Mouse (Mus musculus) spleen, embryonic (tissue): ENCODE results near the gene Gtsf1.

Source experiments
- CTCF ChIA-PET: fragments of 350-600 bp; sonication (Branson Sonifier 250); formaldehyde crosslinking; loops from one replicate; lab custom pipeline; 2022; lab: Charles Lee

Gene Gtsf1

DNA sequence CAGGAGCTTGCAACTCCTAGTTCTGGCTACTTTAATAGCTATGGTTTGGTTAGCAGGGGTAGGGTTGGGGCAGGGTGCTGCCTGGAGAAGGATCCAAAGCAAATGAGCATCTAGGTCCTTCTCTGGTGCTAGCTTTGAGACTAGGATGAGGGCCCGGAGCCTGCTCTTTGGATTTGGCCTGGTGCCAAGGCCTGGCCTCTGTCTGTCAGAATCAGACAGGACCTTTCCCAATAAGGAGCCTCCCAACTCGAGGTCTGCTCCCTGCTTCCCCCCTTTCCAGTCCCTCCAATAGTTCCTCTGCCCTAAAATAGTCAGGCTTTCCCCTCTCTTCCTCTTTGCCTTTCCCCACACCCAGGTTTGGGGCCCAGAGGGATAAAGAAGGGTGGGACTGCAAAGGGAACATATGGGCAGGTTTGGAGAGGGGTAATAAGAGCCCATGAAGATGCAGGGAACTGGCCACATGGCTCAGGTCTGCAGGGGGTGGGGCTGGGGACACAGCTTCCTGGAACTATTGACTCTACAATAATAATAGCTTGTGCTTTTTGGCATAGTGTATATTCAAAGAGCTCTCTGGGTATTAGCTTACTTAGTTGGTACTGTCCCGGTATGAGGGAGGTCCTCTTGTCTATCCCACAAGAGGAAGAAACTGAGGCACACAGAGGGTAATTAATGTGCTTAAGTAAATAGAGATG is 51.5 kb downstream of the Gtsf1 start:
- CTCF ChIA-PET, result no interaction called here

DNA sequence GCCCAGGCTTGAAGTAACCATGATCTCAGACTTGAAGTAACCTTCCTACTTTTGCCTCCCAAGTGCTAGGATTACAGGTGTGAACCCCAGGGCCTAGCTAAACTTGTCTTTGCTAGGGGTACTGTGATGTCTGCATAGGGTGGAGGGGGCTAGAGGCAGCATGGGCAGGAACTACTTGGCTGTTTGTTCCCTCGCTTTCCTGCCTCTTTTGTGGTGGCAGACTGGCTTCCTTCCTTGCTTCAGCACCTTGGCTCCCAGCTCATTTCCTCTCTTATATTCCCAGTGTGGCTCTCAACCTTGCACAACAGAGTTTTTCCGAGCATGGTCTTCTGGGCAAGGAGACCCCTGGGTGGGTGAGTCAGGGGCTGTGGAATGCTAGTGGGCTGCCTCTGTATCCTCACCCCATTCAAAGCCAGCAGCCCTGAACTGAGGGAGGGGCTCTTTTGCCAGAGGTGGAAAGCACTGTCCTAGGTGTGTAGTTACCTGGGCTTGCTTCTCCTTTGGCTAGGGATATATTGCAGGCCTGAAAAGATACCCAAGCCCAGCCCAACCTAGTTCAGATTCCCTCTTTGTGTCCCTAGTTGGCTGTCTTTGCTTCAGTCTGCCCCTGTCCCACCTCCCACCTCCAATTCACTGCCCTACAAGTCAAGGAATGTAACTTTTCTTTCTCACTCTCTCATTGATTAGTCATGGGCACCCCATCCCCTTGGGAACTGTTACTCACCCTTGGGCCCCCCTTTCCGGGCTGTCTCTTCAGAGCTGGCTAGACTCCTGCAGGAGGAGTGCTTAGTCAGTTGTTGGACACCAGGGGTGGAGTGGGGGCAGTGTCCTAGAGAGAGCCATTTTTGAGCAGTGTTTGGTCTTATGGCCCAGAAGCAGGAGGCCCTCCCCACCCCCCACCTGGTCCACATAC is 52.3 kb downstream of the Gtsf1 start:
- CTCF ChIA-PET, result no interaction called here

DNA sequence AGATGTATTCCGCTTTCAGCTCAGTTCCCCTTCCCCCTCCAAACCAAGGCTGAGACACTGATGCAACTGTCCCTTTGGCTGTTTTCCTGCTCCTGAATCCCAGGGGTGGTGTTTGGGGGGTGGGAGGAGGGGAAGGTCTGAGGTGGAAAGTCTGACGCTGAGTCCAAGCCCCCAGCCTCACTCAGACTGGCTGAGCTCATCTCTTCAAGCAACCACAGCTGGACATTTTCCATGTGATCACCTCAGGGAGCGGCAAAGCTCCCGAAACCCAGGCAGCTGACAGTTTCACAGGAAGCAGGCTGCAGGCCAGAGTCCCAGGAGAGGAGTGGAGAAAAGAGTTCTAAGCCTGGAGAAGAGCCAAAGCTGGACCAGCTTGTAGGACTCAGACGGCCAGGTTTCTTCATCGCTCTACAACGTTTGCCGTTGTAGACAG is 53.4 kb downstream of the Gtsf1 start:
- CTCF ChIA-PET, result no interaction called here

DNA sequence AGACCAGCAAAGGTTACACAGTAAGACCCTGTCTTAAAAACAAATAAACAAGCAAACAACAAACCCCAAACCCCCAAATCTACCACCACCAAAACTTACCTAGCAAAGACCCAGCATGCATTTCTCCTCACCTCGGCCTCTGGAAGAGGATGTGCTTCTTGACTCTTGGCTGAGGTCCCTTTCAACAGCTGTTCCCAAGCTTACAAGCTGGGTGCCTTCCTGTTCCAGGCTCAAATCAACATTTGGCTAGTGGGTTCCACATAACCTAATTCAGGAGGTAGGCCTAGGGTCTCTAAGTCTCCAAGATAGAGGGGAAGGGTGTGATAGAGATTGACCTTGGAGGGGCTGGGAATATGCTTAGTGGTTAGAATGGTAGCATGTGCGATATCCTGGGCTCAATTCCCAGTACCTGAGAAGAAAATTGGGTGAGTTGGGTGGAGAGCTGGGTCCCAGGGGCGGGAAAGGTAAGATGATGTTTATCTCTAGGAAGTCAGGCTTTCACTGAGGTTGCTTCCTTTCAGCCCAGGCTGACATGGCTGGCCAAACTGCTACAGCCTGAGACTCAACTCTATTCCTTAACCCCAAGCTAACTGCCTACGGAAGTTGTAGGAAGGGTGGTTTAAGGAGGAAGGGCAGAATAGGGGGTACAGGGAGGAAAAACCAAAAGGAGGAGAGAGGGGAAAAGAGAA is 55.0 kb downstream of the Gtsf1 start:
- CTCF ChIA-PET, result no interaction called here

DNA sequence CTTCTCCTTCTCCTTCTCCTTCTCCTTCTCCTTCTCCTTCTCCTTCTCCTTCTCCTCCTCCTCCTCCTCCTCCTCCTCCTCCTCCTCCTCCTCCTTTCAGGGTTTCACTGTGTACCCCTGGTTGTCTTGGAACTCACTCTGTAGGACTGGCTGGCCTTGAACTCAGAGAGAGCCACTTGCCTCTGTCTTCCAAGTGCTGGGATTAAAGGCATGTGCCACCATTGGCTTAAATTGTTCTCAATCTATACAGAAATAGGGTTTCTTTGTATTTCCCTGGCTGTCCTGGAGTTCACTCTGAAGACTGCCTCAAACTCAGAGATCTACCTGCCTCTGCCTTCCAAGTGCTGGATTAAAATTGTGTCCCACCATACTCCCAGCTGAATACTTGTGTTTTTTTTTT is 57.8 kb downstream of the Gtsf1 start:
- CTCF ChIA-PET, result no interaction called here

DNA sequence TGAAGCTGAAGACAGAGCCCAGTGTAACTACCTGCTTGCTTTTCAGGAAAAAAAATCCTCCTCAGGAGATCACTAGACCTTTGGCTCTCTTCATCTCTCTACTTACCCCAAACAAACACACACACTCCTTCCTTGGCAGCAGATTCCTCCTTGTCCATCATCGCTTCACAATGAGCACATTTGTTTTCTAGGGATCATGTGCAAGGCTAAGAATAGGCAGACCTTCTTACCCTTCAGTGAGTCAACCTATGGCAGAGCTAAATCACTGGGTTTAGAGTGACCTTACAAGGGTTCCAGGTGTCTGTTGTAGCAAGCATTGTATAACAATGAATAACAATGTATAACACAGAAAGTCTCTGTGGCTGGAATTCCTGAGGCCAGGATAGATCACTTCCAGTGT is 58.5 kb downstream of the Gtsf1 start:
- CTCF ChIA-PET, result no interaction called here

DNA sequence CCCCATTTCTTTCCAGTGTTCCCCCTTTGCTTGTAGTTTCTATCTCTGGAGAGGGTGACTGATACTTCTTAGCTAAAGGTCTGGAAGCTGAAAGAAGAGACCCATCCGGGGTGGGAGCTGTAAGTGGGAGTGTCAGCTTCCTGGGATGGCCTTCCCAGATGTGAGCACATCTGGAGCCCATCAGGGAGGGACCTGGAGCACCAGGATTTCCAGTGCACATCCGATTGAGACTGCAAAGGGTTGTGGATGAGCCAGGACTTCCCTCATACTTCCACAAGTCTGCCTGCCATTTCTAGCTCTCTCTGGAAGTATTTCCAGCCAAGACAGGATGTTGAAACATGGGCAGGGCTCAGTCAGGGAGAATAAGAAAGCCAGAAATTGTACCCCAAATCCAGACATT is 59.1 kb downstream of the Gtsf1 start:
- CTCF ChIA-PET, result no interaction called here

DNA sequence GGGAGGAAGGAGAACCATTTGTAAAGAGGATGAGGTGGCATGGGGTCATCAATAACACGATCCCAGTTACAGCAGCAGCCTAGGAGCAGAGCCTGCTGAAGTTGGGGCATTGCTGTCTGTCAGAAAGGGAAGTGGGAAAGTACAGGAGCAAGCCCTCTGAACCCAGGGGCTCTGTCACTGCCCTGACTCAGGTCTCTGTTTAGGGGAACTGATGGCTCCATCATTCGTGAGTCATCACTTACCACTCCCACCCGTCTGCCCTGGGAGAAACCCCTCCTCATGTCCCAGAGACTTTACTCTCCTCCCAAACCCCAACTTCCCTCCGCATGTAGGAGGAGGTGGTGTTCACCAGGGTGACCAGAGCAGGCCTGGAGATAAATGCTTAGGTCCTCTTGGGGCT is 59.8 kb downstream of the Gtsf1 start:
- CTCF ChIA-PET, result no interaction called here

DNA sequence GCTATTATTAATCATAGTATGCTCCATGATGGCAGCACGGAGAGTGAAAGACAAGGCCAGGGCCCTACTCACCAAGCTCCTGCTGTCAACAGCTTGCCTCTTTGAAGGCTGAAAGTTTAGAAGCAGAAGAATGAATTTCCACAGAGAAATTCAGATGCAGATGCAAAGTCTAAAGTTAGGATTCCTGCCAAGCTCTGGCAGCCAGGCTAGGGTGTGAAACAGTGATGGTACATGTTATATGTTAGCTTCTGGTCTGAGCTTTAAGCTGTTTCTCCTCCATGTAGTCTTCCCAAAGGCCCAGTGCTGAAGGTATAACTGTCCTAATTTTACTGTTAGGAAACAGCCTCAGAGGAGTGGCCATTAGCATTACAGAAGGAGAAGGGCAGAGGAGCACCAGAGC is 61.1 kb downstream of the Gtsf1 start:
- CTCF ChIA-PET, result interaction anchor here (0.6 kb wide), 1 partner anchor 263 kb away, joined by 8 read pairs; no protein-coding TSS in a partner anchor

DNA sequence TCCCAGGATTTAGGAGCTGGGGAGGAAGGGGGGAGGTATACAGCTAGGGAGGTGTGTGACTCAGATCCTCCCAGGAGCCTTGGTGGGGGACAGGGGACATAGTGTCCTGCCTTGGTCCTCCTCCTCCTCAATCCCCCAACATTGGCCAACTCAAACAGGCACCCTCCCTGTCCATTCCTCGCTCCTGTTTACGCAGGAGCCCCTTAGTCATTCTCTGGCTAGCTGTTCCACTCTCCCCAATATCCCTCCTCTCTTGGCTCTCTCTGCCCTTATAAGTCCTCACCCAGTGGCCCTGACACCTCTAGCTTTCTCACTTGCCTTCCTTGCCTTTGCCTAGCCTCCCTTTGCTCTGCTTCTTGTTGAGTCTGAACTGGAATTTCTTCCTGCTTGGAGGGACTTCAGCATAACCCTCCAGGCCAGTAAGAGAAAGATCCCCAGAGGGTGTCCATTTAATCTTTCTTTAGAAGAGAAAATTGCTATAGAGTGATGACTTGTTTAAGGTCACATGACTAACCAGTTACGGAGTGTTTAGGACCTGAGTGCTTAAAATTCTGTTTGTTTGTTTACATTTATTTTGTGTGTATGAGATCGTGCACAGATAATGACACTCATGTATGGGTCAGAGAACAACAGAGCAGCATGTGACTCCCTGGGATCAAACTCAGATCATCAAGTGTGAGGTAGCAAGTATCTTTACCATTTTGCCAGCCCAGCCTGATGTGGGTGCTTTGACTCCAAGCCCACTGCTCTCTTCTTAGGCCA is 61.9 kb downstream of the Gtsf1 start:
- CTCF ChIA-PET, result interaction anchor here (0.6 kb wide), 1 partner anchor 263 kb away, joined by 8 read pairs; no protein-coding TSS in a partner anchor

DNA sequence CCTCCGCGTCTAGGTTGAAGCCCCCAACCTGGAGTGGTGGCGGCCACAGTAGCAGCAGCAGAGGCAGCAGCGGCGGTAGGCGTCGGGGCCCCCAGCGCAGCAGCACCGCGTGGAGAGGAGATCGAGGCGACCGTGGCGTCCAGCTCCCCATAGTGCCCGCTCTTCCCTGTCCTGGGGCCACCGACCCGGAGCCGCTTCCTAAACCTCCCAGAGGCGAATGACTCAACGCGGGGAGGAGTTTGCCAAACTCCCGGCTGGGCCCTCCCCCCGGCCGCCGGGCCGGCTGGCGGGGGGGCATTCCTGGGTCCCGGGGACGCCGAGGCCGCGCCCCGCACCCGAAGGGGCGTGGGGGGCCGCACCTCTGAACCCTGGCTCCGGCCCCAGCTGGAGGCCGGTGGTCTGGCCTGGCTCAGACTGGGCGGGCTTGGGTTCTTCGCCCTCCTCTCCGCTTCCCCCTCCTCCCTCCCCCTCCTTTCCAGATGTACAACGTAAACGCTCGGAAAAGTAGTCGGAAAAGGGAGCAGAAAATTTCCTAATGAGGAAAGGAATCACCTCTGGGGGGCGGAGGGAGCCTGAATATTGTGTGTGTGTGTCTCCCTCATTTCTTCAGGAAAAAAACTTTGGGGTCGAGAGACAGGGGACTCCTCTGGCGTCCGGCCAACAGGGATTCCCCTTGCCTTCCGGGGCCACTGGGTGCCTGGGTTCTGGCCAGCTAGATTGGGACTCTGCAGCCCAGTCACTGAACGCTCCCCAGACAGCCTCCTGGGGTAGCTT is 63.7 kb downstream of the Gtsf1 start, which contains the start of gene Itga5:
TSS of gene Itga5 (minus strand) at position 388 of the 774 bp plus-strand sequence.
- CTCF ChIA-PET, result interaction anchor here (0.9 kb wide), 1 partner anchor 46 kb away, joined by 3 read pairs; no protein-coding TSS in a partner anchor

DNA sequence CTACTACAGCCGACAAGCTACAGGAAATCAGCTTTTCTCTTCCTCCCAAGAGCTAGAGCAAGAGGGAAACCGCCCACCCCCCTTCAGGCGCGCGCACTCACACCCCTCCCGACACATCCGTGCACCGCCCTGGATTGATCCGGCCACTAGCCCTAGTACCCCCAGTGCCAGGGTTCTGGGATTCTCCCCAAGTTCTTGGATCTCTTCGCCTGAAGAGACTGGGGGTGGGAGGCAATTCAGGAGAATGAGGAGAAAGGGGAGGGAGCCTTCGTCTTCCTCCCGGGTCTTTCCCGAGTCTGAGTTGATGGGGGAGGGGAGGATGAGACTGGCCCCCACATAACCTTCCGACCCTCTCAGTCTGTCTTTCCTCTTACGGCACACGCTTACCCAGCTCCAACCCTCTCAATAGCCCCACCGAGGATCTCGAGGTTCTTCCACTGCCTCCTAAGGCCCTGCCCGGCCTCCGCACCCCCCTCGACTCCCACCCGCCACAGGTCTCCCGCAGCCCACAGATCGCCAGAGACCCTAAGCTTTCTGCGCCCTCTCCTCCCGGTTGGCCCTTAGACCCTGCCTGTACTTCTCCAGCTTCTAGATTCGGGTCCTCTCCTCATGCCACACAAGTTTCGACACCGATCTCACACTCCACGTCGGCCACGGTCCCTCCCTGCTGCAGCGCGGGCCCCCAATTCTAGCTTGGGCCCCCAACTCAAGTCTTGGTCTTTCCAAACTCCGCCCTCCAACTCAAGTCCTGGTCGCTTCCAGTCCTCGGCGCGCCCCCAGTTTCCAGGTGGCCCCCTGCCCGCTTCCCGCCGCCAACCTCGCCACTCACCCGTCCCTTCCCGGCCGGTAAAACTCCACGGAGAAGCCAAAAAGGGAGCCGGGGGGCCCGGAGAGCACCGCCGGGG is 64.5 kb downstream of the Gtsf1 start:
- CTCF ChIA-PET, result interaction anchor here (0.9 kb wide), 1 partner anchor 45 kb away, joined by 3 read pairs; no protein-coding TSS in a partner anchor

DNA sequence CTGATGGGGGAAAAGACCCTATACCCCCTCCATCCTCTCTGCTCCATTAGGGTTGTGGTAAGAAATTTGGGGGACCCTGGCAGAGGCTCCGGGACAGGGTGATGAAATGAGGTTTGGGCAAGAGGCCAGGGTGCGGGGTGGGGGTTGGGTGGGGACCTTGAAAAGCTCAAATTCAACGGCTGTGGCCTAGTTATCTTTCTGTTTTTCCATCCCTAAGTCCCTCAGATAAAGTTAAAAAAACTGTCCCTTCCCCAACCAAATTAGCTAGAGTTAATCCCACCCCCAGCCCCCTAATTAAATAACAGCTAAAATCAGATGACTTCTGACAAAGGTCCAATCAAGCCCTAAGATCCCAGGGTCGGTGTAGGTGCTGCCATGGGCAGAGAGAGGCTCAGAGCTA is 65.5 kb downstream of the Gtsf1 start:
- CTCF ChIA-PET, result interaction anchor here (0.9 kb wide), 1 partner anchor 16 kb away, joined by 3 read pairs; no protein-coding TSS in a partner anchor

DNA sequence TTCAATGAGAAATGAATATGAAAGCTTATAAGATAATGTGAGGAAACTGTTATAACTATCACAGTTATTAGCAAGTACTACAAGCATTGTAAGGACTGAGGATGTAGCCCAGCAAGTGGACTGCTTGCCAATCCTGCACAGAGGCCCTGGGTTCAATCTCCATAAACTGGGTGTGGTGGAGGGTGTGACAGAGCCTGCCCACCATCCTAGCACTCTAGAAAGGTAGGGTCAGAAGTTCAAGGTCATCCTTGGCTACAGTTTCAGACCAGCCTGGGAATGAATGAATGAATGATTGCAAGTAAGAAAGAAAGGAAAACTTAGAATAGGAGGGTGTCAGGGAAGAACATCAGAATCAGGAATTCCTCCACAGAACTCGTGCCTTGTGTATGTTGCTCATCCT is 66.5 kb downstream of the Gtsf1 start:
- CTCF ChIA-PET, result no interaction called here

DNA sequence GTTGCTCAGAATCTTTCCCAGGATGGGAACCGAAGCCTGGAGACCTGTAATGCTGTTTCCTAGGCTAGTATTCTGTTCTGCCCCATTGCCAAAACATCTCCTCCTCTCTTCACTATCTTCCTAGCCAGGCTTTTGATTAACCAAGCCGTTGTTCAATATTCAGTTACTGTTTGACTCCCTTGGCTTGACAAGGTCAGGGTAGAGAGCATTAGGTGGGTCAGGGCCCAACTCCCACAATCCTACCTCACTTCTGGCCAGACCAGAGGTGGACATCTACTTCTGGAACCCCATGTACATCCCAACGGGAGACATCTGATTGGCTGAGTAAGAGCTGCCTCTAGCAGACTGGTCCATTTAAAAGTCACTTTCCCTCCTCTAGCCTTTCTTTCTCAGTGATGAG is 67.3 kb downstream of the Gtsf1 start:
- CTCF ChIA-PET, result no interaction called here

DNA sequence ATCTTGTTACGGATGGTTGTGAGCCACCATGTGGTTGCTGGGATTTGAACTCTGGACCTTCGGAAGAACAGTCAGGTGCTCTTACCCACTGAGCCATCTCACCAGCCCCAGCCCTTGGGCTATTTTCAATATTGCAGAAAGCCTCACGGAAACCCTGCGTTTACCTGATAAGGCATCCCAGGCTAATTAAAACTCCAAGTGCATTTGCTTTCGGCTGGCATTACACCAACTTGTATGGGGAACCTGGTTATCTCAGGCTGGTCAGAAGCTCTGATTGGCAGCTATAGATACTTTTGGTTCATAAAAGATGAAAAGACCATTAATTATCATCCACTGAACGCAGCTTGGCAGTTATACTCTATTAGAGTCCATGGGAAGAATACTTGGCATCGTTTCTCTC is 67.9 kb downstream of the Gtsf1 start:
- CTCF ChIA-PET, result no interaction called here

DNA sequence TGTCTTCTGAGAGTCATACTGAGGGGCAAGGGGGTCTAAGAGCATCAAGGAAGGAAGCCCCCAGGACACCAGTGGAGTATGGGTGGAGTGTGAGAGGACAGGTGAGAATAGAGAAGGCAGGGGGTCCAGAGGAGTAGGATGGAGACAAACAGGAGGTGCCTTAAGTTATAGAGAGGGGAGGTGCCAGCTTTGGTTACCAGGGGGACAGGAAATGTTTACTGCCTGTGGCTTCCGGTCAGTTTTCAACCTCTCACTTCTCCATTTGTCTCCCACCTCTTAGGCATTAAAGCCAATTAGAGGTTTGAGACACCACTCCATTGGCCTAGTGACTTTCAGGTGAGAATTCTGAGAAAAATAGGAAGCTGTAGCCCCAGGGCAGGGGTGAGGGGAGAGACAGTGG is 69.0 kb downstream of the Gtsf1 start:
- CTCF ChIA-PET, result no interaction called here

DNA sequence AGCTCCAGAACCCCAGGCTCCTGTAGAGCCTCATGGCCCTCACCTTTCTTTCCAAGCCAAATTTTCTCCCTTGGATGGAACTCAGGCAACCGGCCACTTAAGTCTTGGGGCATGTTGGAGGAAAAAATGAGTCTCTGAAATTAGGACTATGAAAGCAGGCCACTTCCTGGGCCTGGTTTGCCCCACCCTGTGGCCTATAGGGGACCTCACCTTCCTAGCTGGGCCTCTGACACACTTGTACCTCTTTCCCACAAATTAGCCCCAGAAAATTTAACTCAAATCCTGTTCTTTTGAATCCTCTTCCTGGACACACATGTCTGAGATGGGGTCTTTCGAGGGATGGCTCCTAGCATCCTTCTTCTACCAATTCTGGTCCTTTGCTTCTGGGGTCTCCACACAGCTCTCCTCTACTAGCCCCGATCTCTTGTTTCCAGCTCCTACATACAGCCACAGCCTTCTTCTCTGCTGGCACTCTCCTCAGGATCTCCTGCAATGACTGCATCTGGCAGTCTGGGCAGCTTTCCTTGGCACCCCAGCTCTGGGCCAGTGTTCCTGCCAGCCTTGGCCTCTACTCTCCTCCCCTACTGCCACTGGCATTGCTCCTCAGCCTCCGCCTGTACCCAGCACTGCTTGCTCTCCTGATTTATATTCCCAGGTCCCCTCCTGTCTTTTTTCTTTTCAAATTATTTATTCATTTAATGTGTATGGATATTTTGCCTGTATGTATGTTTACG is 70.2 kb downstream of the Gtsf1 start:
- CTCF ChIA-PET, result no interaction called here

DNA sequence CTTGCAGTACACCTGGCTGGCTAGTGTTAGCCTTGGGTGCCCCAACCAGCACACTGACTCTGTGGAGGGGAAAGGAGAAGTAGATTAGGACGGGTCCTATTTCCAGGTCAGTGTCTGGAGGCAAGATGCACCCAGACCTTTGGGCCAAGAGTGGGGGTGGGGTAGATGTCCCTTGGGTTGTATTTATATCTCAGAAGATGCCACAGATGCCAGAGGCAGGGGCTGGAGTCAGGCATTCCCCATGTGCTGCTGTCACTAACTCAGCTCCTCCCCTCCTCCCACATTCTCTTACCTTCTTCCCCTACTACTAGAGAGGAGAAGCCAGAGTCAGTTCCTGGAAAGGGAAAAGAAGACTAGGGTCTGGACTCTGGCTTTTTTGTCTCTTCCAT is 71.2 kb downstream of the Gtsf1 start:
- CTCF ChIA-PET, result no interaction called here
